Mouse (Mus musculus) activated CD4-positive, CD25-positive, alpha-beta regulatory T cell, adult 9 weeks (primary cell): ENCODE results near the gene Efhd2. TPM values are rescaled to one million over a fixed set of nuclear protein-coding genes. Genes with fewer than 3 reads are reported as not detected.

Source experiments
- polyA plus RNA-seq: library from polyadenylated mRNA; unstranded; fragments of 100-300 nt; shearing (Covaris generic); gene quantifications from one replicate; pipeline ENCODE4 v1.2.1, GENCODE M21; 2017

The Efhd2 gene
- 15.0 TPM for polyA plus RNA-seq

DNA sequence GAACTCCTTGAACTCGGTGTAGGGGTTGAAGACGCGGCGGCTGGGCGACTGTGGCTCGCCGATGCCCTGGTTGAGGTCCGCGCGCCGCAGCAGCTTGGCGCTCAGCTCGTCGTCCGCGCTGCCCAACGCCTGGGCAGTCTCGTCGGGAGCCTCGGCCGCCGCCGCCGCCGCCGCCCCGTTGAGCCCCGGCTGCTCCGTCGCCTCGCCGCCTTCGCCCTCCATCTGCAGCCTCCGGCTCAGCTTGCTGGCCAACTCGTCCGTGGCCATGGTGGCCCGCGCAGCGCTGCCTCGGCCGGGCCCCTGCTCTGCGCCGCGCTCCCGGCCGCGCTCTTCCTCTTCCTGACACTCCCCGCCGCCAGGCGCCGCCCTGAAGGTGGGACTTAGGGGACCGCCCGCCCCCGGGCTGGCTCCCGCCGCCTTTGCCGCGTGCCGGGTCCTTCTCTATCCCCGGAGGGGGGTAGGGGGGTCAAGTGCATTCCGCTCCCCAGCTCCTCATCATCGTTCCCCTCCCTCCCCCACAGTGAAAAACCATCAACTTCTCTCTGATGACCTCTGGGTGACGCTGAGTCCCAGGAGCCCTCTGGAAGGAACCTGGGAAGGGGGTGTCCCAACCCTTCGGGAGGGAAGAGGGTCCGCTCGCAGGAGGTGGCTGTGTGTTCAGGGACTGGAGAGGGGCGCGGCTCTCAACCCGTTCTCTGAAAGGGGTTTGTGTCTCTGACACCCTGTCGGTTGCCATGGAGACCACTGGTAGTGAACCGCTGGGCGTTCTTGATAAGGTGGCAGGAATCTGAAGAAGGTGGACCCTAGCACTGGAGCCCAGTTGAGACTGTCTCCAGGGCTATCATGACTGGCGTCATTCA is at the start of gene Efhd2:
Gene Efhd2 (minus strand): TSS at position 320 of the 860 bp plus-strand sequence.

DNA sequence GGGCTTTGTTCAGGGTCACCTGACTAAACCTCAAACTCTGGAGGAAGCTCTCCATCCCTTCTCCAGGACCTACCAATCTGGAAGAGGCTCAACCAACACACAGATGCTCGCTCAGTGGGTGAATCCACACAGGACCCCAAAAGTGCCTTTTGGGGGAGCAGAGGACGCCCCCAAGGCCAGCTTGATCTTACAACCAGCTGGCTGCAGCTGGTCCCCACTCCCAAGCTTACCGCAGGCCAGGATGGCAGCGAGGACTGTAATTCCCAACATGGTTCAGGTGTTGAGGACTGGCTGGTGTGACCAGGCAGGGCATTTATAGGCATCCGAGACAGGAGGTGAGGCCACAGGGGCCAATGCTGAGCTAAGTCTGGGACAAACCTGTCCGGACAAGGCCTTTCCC is 28.7 kb downstream of the Efhd2 start, which contains the start of gene Ctrc:
Gene Ctrc (minus strand): TSS at position 361 of the 400 bp plus-strand sequence.

DNA sequence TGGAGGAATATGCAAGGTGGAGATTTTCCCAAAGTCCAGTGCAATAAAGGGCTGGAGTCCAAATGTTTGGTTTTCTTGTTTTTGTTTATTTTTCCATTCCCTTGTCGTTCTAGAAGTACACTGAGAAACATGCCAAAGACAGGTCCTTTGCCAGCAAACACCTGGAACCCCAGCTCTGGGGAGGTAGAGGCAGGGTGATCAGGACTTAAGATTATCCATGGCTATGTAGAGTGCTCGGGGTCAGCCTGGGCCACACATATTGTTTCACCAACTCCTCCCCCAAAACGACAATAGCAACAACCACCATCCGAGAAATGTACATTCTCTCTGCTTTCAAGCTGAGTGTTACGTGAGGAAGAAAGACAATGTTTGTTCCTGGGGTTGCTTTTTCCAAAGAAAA is 48.7 kb downstream of the Efhd2 start, which contains the start of gene Cela2a:
Gene Cela2a (minus strand): TSS at position 101 of the 400 bp plus-strand sequence.

Other genes with a start within 250 kb of the Efhd2 start
- 4.9 TPM for gene Plekhm2, start 210.0 kb downstream of the Efhd2 start, polyA plus RNA-seq
- not detected for gene Rsc1a1, start 189.3 kb downstream of the Efhd2 start, polyA plus RNA-seq
- 5.4 TPM for gene Ddi2, start 151.5 kb downstream of the Efhd2 start, polyA plus RNA-seq
- gene Agmat, start 128.2 kb downstream of the Efhd2 start, polyA plus RNA-seq = not detected
- 4.9 TPM for gene Dnajc16, start 84.0 kb downstream of the Efhd2 start, polyA plus RNA-seq
- gene Casp9, start 81.3 kb downstream of the Efhd2 start, polyA plus RNA-seq = 20.3 TPM
- gene Cela2a, start 48.8 kb downstream of the Efhd2 start, polyA plus RNA-seq = not detected
- gene Ctrc, start 28.6 kb downstream of the Efhd2 start, polyA plus RNA-seq = not detected
- 0.46 TPM for gene Fhad1, start 140.2 kb upstream of the Efhd2 start, polyA plus RNA-seq
- gene Tmem51, start 209.4 kb upstream of the Efhd2 start, polyA plus RNA-seq = 3.0 TPM